Mouse (Mus musculus): ENCODE measurements around the gene Aurka. TPM values are rescaled to one million over a fixed set of nuclear protein-coding genes. Genes with fewer than 3 reads are reported as not detected.
A peak's percentile ranks its signal among the peaks of the same experiment; 100 is the strongest.

Aurka gene
- polyA plus RNA-seq, 1 experiment from 2014 or later, result 129 TPM

DNA sequence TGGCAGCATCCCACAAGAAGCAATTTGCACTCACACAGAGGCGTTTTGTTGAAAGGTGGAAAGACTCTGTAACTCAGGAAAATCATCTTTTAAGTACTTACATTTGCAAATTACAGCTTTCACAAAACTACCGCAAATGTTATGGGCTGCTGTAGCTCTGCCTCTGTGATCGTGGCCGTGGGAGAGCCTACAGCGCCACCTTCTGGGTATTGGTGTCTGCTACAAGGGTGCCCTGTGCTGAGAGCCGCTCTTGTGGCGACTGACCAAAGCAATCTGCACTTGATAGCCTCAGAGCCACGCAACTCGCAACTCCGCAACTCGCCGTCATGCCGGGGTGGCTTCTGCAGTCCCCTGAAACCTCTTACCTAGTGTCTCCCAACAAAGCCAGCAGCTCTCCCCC lies 41.2 kb downstream of the Aurka start:
- WGBS (ENCODE audit: insufficient replicate concordance), result 7% methylated on average over 13 of the region's 13 CpGs
- no peaks in the 10 kb centered on the region for H3K9me3 ChIP-seq (replicated peaks)
- peak; percentile 70; the same call in 1 of the 2 replicates for ATAC-seq (ENCODE audit: insufficient read depth)

DNA sequence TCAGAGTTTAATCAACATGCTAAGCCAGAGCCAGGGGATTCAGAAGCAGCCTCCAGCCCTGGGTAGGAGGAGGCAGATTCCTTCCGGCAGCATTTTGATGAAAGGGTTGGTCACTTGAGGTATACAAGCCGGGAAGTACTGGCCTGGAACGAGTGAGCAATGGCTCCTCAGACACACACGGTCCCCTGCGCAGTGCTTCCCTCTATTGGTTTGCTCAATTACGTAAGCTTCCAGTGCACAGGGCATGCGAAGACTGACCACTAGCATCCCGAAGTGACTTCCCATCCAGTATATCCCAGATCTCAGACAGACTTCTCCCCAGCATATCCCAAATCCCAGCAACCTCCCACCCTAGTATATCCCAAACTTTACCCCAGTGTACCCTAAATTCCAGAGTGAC lies 42.1 kb downstream of the Aurka start:
- Histone ChIP-seq H3K27ac (replicated peaks) (no peak overlapping the region), H3K9me3 (replicated peaks) (no peaks in the 10 kb centered on the region), H3K9ac (no peak overlapping the region), H3K4me3 (replicated peaks) (no peak overlapping the region), H3K4me2 (no peak overlapping the region), H3K27me3 (peaks cover 57% of the 10 kb centered on the region), H3K4me1 (replicated peaks) (no peaks in the 10 kb centered on the region), H3K36me3 (replicated peaks) (no peaks in the 10 kb centered on the region)
- no peak for ATAC-seq (ENCODE audit: insufficient read depth)
- 42% methylated on average over 8 of the region's 8 CpGs for WGBS (ENCODE audit: insufficient replicate concordance)

More for the DNA sequence above, 41.2 kb downstream of the Aurka start:
- Histone ChIP-seq H3K9ac (no peak overlapping the region), H3K27me3 (peaks cover 60% of the 10 kb centered on the region), H3K4me1 (replicated peaks) (no peaks in the 10 kb centered on the region), H3K27ac (replicated peaks) (no peak overlapping the region), H3K36me3 (replicated peaks) (no peaks in the 10 kb centered on the region), H3K4me3 (replicated peaks) (no peak overlapping the region), H3K4me2 (no peak overlapping the region)

DNA sequence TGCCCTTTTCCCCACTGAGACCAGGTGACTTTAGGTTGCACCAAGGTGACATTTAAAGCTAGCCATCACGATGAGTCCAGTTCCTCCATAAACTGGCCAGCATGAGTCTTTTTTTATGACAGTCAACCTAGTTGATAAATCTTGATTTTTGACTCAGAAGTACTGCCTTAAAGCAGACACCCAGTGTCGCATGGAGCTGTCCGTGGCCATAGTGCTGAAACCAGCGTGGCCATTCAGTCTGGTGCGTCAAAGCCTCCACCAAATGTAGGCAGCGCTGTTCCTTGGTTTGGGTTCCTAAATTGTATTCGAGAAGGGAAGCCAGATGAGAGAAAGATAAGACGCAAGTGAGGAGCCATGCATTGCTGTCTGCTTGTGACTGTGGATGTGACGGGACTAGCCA lies 49.5 kb downstream of the Aurka start:
- no peaks in the 10 kb centered on the region for H3K9me3 ChIP-seq (replicated peaks)
- no peak overlapping the region for H3K9ac ChIP-seq
- peaks cover 7% of the 10 kb centered on the region; the same call in 1 of the 2 replicates for H3K27me3 ChIP-seq
- H3K4me2 ChIP-seq, result no peak overlapping the region
- H3K36me3 ChIP-seq (replicated peaks), result no peaks in the 10 kb centered on the region
- no peaks in the 10 kb centered on the region for H3K4me1 ChIP-seq (replicated peaks)
- no peak overlapping the region for H3K4me3 ChIP-seq (replicated peaks)
- ATAC-seq (ENCODE audit: insufficient read depth), result no peak
- no peak overlapping the region for H3K27ac ChIP-seq (replicated peaks)
- 14% methylated on average over 9 of the region's 9 CpGs for WGBS (ENCODE audit: insufficient replicate concordance)

DNA sequence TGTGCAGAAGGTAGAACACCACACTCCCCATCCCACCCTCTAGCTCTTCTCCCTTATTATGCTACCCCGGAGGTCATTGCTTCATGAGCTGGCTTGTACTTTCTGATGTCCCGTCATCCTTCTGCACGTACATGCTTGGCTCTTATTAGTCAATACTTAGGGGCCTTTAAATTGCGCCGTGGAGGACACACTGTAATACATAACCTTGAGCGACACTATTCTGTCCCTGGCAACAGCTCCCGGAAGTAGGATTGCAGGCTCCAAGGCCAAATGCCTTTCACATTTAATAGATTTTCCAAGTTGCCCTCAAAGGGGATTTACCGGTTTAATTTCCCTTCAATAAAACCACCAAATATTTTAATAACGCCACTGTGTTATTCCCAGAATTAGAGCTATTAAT lies 58.6 kb downstream of the Aurka start:
- H3K36me3 ChIP-seq (replicated peaks), result no peaks in the 10 kb centered on the region
- no peak overlapping the region for H3K27ac ChIP-seq (replicated peaks)
- 76% methylated on average over 9 of the region's 9 CpGs for WGBS (ENCODE audit: insufficient replicate concordance)
- no peaks in the 10 kb centered on the region for H3K4me1 ChIP-seq (replicated peaks)
- 0 out of 2 replicates have a peak, but pooled peaks cover 3% of the 10 kb centered on the region for H3K9me3 ChIP-seq (replicated peaks)
- ATAC-seq (ENCODE audit: insufficient read depth), result no peak
- H3K4me2 ChIP-seq, result no peak overlapping the region
- H3K9ac ChIP-seq, result no peak overlapping the region
- no peak overlapping the region for H3K4me3 ChIP-seq (replicated peaks)
- H3K27me3 ChIP-seq, result peaks cover 16% of the 10 kb centered on the region; the same call in 1 of the 2 replicates

DNA sequence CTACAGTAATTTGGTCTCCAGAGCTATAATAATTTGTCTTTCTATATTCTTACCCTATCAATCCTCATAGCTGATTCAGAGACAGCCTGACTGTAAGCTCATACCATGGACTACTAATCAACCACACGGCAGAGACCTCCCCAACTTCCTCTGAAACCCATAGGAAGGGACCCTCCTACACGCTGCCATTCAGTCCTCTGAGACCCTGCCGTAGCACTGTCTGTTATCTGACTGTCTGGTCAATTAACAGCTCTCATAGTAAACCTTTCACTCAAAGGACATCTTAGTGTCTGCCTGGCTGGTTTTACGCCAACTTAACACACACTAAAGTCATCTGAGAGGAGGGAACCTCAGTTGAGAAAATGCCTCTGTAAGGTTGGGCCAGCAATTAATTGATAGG lies 63.8 kb downstream of the Aurka start:
- Histone ChIP-seq H3K27me3 (peaks cover 20% of the 10 kb centered on the region), H3K4me2 (no peak overlapping the region), H3K4me1 (replicated peaks) (no peaks in the 10 kb centered on the region), H3K9me3 (replicated peaks) (no peaks in the 10 kb centered on the region), H3K9ac (no peak overlapping the region), H3K27ac (replicated peaks) (no peak overlapping the region), H3K36me3 (replicated peaks) (no peaks in the 10 kb centered on the region), H3K4me3 (replicated peaks) (no peak overlapping the region)
- WGBS (ENCODE audit: insufficient replicate concordance), result 42% methylated on average over 4 of the region's 4 CpGs
- ATAC-seq (ENCODE audit: insufficient read depth), result no peak

Other genes starting within 250 kb of the Aurka start
- 0.05 and 0.06 TPM in 2 replicates for gene Mc3r, start 122.0 kb downstream of the Aurka start, polyA plus RNA-seq (2015; fragmentation: Nextera tagmentation; extraction: Ambion mirVana)
- gene Fam210b, start 25.0 kb downstream of the Aurka start, polyA plus RNA-seq (2015; fragmentation: Nextera tagmentation; extraction: Ambion mirVana), result 136 and 142 TPM in 2 replicates
- gene Cstf1, start 146 bp upstream of the Aurka start, polyA plus RNA-seq (2015; fragmentation: Nextera tagmentation; extraction: Ambion mirVana), result 20.7 and 20.8 TPM in 2 replicates
- 0.61 and 0.63 TPM in 2 replicates for gene Cass4, start 23.3 kb upstream of the Aurka start, polyA plus RNA-seq (2015; fragmentation: Nextera tagmentation; extraction: Ambion mirVana)
- gene Rtf2, start 70.0 kb upstream of the Aurka start, polyA plus RNA-seq (2015; fragmentation: Nextera tagmentation; extraction: Ambion mirVana), result 41.4 and 42.3 TPM in 2 replicates
- gene Gcnt7, start 88.1 kb upstream of the Aurka start, polyA plus RNA-seq (2015; fragmentation: Nextera tagmentation; extraction: Ambion mirVana), result 0.61 and 0.63 TPM in 2 replicates
- gene Fam209, start 102.0 kb upstream of the Aurka start, polyA plus RNA-seq (2015; fragmentation: Nextera tagmentation; extraction: Ambion mirVana), result not detected in 2 replicates
- gene Tfap2c, start 179.1 kb upstream of the Aurka start, polyA plus RNA-seq (2015; fragmentation: Nextera tagmentation; extraction: Ambion mirVana), result not detected in 2 replicates

Data from liver, embryonic 15.5 days (tissue).